Mouse (Mus musculus) 416B (cell line): ENCODE results near the gene Adora2b.
A peak's percentile ranks its signal among the peaks of the same experiment; 100 is the strongest.

ENCODE experiments used
- DNase-seq: peaks from one replicate; pipeline ENCODE4 v3.0.0; 2011; ENCODE audit warnings: low read depth

Adora2b gene

GRCm38 (mm10) chr11:62248401-62249244 is at the start of gene Adora2b:
TSS of gene Adora2b (plus strand) at chr11:62248984.
- DNase-seq = no peak

DNA sequence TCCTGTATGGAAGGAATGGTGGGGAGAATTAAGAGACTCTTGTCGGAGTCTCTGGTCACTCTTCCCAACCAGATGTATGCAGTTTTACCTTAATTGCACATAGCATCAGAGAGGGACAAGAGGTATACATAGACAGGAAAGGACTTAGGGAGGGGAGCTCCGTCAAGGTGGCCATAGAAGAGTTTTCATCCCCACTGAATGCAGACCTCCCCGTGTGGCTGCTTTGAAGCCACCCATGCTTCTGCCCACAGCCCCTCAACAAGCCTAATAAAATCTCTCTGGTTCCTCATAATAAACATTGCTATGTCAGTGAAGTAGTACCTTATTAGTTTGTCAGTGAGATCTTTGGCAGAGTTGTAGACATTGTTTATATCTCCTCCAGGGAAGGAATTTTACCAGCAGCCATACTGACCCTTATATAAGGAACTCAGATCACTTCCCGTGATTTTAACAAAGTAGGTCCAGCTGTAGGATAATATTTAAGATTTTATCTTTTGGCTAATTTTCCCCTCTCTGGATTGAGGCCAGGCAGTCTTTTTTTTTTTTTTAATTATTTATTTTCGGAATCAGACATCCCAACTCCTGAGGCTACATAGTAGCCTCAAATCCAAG is 47.8 kb upstream of the Adora2b start:
- no peak for DNase-seq

- no peak for DNase-seq
These were observed 46.1 kb upstream of the Adora2b start for GRCm38 (mm10) chr11:62202645-62203044.

GRCm38 (mm10) chr11:62209111-62209510 is 39.7 kb upstream of the Adora2b start:
- DNase-seq = no peak

- DNase-seq = no peak
These were observed 38.9 kb upstream of the Adora2b start for GRCm38 (mm10) chr11:62209891-62210290.

DNA sequence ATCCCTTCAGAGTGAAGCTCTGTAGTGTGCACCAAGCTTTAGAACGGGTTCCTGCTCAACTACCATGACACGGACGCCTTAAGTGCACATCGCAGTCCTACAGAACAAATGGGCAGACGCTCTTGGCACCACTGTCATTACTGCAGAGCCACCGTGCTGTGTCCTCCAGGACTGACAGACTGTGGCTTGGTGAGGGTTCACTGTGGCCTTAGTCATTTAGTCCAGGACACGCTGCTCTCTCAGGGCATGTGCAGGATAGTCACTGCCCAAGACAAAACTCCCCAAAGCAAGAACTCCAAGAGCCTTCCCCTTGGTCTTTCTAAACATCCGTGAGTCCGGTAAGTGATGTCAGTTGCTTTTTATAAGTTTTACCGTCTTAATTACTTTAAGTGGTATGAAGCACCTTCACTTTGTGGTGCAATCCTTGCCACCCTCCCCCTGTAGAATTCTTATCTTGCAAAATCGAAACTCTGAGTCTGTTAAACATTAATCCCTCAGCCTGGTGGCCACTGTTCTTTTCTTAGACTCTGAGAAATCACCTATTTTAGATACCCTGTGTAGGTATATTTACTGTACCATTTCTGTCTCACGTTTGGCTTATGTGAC is 35.3 kb upstream of the Adora2b start:
- DNase-seq = no peak

- DNase-seq = peak; percentile 30
These were observed 33.7 kb upstream of the Adora2b start for GRCm38 (mm10) chr11:62215107-62215506.

- DNase-seq = peak; percentile 33
These were observed 31.0 kb upstream of the Adora2b start for GRCm38 (mm10) chr11:62217751-62218150.

DNA sequence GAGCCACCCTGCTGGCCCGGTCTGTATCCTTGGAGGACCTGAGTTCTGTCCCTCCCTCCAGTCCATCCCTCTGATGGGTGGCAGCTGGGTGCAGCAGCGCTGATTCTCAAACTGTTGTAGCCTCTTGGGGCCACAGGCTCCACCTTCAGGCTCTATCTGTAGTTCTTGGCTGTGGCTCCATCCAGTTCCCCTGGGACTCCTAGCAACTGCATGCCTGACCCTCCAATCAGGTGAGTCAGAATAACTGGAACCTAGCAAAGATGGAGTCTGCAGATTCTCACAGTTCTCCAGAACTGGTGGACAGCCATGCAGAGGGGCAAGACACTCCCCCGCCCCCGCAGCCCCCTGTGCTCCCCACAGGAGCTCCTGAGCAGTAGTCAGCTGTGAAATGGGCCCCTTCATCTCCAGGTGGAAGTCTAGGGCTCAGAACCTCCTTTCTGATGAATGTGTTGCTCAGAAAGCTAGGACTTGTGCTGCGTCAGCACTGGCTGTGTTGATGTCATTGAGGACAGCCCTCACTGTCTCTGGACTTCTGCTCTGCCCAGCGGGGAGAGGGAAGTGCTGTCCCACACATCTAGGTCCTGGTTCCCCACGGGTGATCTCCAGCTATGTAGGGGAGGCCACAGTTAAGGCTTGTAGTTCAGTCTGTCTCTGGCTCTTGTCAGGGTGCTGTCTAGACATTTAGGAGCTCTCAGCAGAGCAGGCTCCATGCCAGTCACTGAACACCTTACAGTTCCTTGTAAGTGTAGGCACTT is 27.9 kb upstream of the Adora2b start:
- no peak for DNase-seq

GRCm38 (mm10) chr11:62223416-62223815 is 25.4 kb upstream of the Adora2b start:
- peak; percentile 86 for DNase-seq

DNA sequence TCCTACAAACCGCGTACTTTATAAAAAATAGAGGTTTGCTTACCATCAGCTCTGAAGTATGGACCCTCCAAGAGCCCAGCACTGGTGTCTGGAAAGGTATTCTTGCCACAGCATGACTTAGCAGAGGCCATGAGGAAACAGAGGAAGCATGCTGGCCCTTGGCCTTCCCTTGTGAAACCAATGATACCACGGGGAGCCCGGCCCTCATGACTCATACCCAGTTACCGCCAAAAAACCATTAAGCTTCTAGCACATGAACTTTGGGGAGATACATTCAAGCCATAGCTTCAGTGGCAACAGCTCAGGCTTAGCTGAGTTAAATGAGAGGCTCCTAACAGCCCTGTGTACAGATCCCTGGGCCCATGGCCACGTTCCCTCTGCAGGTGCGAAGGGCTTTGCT is 24.8 kb upstream of the Adora2b start:
- peak; percentile 99 for DNase-seq

DNA sequence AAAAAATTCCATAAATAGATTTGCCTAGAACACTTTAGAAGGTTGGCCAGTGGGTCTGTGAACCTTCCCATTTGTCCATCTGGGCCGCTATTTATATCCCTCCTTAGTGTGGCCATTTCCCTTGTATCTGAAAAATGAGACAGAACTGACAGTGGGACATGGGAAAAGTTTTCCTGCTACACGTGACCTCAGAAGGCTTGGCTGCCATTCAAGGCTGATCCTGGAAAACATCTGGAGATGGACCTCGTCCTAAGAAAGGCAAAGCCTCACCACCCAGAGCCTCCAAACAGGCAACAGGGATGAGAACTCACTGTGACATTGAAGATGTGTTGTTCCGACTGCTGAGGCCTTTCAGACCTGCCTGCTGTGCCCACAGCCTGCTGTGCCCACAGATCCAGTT is 24.0 kb upstream of the Adora2b start:
- no peak for DNase-seq

DNA sequence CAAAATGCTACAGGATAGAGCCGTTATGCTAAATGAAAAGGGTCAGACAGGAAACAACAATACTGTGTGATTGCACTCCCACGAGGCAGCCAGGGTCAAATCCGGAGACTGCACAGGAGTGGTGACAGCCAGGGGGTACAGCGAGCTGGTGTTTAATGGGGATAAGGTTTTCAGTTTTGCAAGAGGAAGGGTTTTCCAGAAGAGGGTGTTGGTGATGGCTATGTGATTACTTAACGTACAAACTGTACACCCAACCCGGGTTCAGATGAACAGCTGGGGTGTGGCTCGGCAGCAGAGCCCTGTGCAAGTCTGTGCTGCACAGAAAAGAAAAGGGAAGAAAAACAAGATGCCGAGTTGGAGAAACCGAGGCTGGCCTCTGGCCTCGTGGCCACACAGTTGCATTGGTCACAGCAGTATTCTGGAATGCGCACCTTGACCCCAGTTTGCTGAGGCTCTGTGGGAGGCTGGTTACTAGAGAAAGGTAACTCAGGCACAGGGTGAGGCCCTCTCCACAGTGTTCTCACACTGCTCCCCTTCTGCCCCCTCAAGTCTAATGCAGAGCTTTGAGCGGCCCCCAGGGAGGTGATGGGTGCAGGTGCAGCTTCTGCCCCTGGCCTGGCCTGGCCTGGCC is 8.0 kb upstream of the Adora2b start:
- DNase-seq = no peak

- DNase-seq = no peak
These were observed 4.9 kb upstream of the Adora2b start for GRCm38 (mm10) chr11:62243871-62244270.

- no peak for DNase-seq
These were observed 4.3 kb upstream of the Adora2b start for GRCm38 (mm10) chr11:62244471-62244870.

GRCm38 (mm10) chr11:62247759-62248400 is 904 bp upstream of the Adora2b start:
- DNase-seq = no peak

DNA sequence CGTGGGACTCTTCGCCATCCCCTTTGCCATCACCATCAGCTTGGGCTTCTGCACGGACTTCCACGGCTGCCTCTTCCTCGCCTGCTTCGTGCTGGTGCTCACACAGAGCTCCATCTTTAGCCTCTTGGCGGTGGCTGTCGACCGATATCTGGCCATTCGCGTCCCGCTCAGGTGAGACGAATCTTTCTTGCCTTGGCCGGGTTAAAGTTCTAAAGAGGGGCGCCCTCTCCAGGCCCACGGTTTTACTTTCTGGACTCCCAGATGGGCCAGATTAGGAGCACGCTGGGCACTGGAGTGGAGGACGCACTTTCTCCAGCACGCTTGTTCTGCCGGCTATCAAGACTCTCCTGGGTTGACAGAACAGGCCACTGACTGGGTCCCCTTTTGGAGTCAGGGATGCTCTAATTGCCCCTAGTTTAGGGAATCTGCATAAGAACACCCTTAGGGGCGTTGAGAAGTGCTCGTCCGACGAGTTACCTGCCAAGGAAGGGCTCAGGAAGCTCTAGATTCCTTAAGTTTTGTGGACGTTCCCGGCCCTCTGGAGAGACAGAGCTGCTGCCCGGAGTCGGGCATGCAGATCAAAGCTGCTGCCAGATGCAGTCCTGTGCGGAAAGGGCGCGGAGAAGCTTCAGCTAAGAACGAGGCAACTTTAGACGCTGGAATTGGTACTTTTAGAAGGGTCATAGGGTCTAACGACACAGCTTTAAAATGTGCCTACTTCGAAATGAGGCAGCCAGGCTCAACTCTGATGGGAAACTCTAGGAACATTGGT is 668 bp downstream of the Adora2b start:
- peak; percentile 44 for DNase-seq

GRCm38 (mm10) chr11:62251047-62251446 is 2.3 kb downstream of the Adora2b start:
- DNase-seq = peak; percentile 82

DNA sequence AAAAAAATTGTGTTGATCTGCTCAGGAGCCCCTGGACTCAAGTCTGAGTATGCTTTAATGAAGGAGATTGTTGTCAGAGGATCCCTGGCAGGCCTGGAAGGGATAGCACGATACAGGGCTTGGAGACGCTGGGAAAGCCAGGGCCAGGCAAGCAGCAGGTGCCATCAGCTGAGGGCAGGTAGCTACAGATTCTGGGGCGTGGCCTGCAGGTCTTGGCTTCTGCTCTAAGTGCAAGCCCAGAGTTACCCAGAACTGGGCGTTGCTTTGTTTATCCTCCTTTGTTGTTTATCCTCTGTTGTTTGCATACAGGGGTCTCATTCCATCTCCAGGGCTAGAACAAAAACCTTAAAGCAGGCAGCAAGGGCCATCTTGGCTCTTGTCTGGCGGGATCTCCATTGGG is 4.6 kb downstream of the Adora2b start:
- DNase-seq = no peak

GRCm38 (mm10) chr11:62259214-62259613 is 10.4 kb downstream of the Adora2b start:
- no peak for DNase-seq

DNA sequence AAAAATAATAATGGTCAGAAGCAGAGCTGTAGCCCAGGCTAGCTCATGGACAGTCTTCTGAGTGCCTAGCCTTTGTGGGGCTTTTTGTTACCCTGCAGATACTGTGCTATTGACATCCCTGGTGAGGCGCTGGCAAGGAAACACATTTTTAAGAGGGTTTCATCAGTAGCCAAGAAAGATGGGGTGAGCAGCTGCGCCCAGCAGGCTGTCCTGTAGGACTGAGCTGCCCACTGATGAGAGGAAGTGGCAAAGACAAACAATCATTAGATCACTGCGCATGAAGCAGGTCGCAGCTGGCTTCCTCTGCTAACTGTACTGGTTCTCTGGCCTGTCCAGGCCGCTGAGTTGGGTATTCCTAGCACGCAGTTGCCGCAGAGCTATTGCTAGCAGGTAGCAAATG is 14.8 kb downstream of the Adora2b start:
- DNase-seq = no peak
